Mouse (Mus musculus) cerebellum, postnatal 4 days (tissue): ENCODE data around the gene Dnaaf5.

Experiments used
- DNase-seq, 2 experiments: peaks; one replicate each; pipeline ENCODE4 v3.0.0; 2022; ENCODE audit warnings: low spot score in 2 of 2, mixed read lengths in 1 of 2

Dnaaf5 gene

DNA sequence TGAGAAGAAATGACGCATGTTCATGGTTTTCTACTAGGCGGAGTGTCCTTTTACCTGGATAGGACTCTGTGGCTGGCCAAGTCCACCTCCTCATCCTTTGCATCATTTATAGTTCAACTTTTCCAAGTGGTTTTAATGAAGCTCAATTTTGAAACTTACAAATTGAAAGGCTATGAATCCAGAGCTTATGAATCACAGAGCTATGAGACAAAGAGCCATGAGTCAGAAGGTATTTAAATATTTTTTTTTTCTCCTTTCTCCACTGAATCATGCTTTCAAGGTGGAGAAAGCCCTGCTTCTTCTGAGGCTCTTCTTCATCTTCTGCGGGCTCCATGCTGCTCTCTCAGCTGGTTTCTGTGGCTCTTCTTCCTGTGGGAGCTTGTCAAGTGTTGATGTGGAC is 79.7 kb downstream of the Dnaaf5 start:
- DNase-seq: no peak

DNA sequence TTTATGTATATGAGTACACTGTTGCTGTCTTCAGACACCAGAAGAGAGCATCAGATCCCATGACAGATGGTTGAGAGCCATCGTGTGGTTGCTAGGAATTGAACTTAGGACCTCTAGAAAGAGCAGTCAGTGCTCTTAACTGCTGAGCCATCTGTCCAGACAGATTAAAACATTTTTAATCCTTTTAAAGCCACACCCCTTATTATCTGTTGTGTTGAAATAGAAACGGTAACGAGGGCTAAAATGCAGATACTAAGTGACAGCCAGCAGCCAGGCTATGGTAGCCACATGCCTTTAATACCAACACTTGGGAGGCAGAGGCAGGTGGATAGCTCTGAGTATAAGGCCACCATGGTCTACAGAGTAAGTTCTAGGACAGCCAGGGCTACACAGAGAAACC is 82.1 kb downstream of the Dnaaf5 start:
- DNase-seq: no peak

DNA sequence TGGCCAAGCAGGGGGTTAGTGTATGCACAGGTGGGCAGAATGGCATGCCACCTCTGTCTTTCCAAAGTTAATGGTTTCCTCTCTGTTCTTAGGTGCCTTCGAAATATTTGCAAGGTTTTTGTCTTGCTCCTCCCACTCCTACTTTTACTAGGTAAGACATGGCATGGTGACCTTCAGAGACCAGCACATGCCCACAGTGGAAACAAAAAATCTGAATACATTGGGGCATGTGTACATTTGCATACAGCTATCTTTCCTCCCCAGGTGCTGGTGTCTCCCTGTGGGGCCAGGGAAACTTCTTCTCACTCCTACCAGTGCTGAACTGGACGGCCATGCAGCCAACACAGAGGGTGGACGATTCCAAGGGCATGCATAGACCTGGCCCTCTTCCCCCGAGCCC is 84.4 kb downstream of the Dnaaf5 start:
- DNase-seq: no peak
